Mouse (Mus musculus) gastrocnemius, postnatal 10 days (tissue): ENCODE measurements around the gene S100a4. TPM values are rescaled to one million over a fixed set of nuclear protein-coding genes. Genes with fewer than 3 reads are reported as not detected.

Experiments
- DNase-seq: peaks from one replicate; pipeline ENCODE4 v3.0.0; 2021; ENCODE audit warnings: mixed read lengths
- total RNA-seq, 2 experiments: library from RNA; stranded (reverse); gene quantifications; 2 replicates each; pipeline ENCODE4 v1.2.3; 2021

The S100a4 gene
- total RNA-seq, 2 experiments from 2014 or later, result 9.6 to 20.1 TPM

GRCm38 (mm10) chr3:90626266-90627021 lies 22.9 kb downstream of the S100a4 start:
- no peak for DNase-seq

DNA sequence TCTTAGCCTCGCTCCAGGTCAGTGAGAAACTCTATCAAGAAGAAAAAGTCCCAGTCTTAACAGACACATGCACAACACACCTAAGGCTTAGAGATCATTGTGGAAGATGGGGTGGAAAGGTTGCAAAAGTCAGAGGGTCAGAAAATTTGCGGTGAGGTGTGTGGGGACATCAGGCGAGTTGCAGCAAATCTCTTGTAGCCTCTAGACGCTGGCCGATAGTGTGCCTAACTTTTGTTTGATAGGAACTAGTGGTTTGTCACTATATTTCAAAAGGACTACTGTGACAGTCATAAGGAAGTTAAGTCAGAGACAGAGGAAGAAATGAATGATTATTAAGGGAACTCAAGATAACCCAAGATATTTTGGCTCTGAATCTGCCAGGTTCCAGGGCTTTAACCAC lies 23.8 kb downstream of the S100a4 start:
- no peak for DNase-seq

DNA sequence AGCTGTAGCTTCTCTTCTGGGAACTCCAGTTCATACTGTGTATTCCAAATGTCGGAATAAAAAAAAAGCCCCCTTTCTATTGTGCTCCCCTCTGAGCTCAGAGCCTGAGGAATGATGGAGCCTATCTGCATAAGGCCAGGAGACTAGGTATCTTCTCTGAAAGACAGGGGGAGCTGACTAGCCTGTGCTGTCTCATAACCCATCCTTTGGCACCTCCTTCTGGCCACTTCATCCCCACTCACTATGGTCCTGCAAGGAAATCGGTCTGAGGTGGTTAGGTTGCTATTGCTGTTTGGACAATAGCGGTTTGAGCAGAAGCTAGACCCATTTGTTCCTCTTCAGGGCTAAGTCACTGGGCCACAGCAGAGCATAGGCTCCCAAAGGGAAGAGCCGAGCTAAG lies 24.2 kb downstream of the S100a4 start:
- no peak for DNase-seq

GRCm38 (mm10) chr3:90629298-90629697 lies 25.7 kb downstream of the S100a4 start:
- DNase-seq, result no peak

GRCm38 (mm10) chr3:90631984-90632383 lies 28.4 kb downstream of the S100a4 start:
- DNase-seq, result no peak

GRCm38 (mm10) chr3:90638511-90639275 lies 35.1 kb downstream of the S100a4 start:
- DNase-seq, result no peak

- no peak for DNase-seq
Observed at GRCm38 (mm10) chr3:90639511-90640154, 36.1 kb downstream of the S100a4 start.

GRCm38 (mm10) chr3:90640981-90641380 lies 37.4 kb downstream of the S100a4 start:
- no peak for DNase-seq

DNA sequence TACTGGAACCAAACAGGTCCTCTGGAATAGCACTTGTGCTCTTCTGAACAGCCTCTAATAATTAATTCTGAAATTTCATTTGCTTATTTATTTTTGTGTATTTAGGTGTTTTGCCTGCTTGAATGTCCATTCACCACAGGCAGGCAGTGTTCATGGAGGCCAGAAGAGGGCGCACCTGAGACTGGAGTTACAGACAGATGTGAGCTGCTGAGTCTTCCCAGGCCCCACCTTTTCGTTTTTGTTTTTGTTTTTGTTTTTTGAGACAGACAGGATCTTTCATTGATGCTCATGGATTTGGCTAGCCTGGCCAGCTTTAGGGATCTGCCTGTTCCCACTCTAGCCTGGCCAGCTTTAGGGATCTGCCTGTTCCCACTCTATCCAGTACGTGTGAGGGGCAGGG lies 40.6 kb downstream of the S100a4 start:
- peak; percentile 59 for DNase-seq

GRCm38 (mm10) chr3:90647291-90647690 lies 43.7 kb downstream of the S100a4 start:
- DNase-seq, result no peak

DNA sequence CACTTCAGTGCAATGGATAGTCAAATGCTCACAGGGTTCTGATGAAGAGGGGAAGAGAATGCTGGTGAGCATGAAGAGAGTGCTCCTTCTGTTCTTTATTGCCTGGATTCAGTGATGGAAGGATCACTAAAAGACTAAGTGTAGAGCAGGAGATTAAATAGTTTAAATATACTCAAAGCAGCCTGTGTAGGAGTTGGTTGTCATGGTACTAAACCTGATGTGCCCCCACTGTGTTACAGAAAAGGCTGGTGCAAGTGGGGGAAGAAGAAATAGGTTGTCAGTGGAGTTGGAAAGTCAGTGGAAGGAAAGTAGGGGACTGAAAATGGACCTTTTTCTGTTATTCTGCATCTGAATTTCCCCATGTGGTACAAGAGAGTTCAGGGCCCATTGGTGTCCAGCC lies 45.4 kb downstream of the S100a4 start:
- DNase-seq, result no peak

GRCm38 (mm10) chr3:90649832-90650231 lies 46.3 kb downstream of the S100a4 start:
- DNase-seq, result no peak

DNA sequence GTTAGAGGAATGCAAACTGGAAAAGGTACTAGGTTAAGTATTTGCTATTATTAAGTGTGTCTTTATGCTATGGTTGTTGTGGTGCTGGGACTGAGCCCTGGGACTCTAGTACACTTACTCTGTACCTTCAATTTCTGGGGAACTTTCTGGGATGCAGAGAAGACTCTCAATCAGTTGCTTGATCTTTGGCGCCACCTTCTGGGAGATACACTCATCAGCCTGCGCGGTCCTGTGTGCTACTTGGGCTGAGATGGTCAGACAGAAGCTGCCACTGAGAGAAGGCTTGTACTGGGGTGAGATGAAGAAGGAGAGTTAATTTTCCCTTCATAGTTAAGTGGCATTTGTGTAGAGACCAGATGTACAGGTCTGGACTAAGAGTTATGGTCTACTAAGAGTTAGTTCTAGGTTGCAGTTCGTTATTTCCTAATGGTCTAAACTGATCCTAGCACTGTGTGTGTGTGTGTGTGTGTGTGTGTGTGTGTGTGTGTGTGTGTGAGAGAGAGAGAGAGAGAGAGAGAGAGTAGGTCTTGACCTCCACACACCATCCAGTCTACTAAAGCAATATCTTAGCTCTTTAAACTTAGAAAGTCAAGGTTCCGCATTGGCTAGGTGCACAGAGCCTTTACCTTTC lies 49.4 kb downstream of the S100a4 start:
- peak; percentile 69 for DNase-seq

DNA sequence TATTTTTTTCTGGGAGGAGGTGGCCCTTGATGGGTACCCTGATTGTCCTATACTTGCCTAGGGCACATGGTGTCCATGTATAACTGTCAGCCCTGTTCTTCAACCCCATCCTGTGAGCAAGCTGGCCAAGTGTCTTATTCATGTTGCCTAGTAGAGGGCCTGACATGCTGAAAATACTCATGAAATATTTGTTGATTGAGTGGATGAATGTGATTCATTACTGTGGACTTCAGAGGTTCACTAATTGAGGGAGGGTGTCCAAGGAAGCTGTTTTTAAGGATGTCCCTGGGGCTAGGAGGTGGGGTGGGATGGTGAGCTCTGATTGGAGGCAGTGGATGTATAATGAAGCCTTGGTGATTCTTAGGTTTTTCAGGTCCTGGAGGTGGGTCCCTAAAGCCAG lies 50.1 kb downstream of the S100a4 start, which contains the start of gene S100a7a:
Gene S100a7a (plus strand): TSS at position 301 of the 400 bp plus-strand sequence.
- DNase-seq, result no peak

Other genes starting within 250 kb of the S100a4 start
- 1 to 10 TPM; 2.1 to 3.4 TPM for gene Slc27a3, start 213.8 kb upstream of the S100a4 start, total RNA-seq
- gene Ints3, start 170.1 kb upstream of the S100a4 start, total RNA-seq, result 10 to 100 TPM; 18.4 to 24.3 TPM
- 10 to 100 TPM; 18.7 to 21.4 TPM for gene Npr1, start 137.9 kb upstream of the S100a4 start, total RNA-seq
- gene Ilf2, start 127.6 kb upstream of the S100a4 start, total RNA-seq, result 10 to 100 TPM; 46.4 to 50.3 TPM
- 10 to 100 TPM; 63.2 to 67.2 TPM for gene Snapin, start 112.7 kb upstream of the S100a4 start, total RNA-seq
- 100 to 1,000 TPM; 103 to 108 TPM for gene Chtop, start 94.3 kb upstream of the S100a4 start, total RNA-seq
- gene S100a1, start 89.4 kb upstream of the S100a4 start, total RNA-seq, result 10 to 100 TPM; 37.5 to 44.2 TPM
- gene S100a13, start 89.3 kb upstream of the S100a4 start, total RNA-seq, result 10 to 100 TPM; 15.8 to 17.9 TPM
- under 1 TPM in 1 of 2 experiments, not detected in 1; 0.23 TPM for gene S100a14, start 76.9 kb upstream of the S100a4 start, total RNA-seq
- gene S100a16, start 66.5 kb upstream of the S100a4 start, total RNA-seq, result 100 to 1,000 TPM; 124 to 128 TPM
- 1 to 10 TPM in 1 of 2 experiments, under 1 TPM in 1; 0.49 to 1.6 TPM for gene S100a3, start 43.2 kb upstream of the S100a4 start, total RNA-seq
- gene S100a2, start 13.5 kb upstream of the S100a4 start, total RNA-seq, result not detected
- gene Gm42674, start 1.9 kb upstream of the S100a4 start, total RNA-seq, result not detected
- gene S100a5, start 4.8 kb downstream of the S100a4 start, total RNA-seq, result not detected
- gene S100a6, start 9.1 kb downstream of the S100a4 start, total RNA-seq, result 100 to 1,000 TPM in 1 of 2 experiments, 10 to 100 TPM in 1; 83.2 to 102 TPM
- not detected for gene S100a7a, start 50.2 kb downstream of the S100a4 start, total RNA-seq
- gene S100a8, start 65.2 kb downstream of the S100a4 start, total RNA-seq, result 10 to 100 TPM in 1 of 2 experiments, under 1 TPM in 1; 0.94 to 42.3 TPM
- 10 to 100 TPM in 1 of 2 experiments, under 1 TPM in 1; 0.70 to 44.4 TPM for gene S100a9, start 92.0 kb downstream of the S100a4 start, total RNA-seq
- not detected for gene Pglyrp4, start 123.1 kb downstream of the S100a4 start, total RNA-seq
- gene Gm5849, start 174.1 kb downstream of the S100a4 start, total RNA-seq, result not detected